Comparison of ENCODE assay signal across 21 mouse cellular contexts in the genomic region with DNA sequence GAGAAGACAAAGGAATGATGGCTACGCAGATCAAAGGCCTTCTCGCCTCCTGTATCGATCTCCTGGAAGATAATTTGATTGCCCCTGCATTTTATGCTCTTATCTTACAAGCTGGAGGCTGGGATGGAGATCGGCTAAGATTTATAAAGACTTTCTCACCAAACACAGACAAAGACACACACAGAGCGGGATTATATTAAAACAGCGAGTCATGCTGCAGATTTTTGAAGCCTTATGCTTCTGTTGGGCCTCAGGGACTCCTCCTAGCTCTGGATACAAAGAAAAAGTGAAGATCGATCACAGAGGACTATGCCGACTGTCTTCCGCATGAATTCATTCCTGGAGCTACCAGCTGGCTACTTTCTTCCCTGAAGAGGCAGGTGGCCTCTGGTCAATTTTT. TPM values are rescaled to one million over a fixed set of nuclear protein-coding genes. Genes with fewer than 3 reads are reported as not detected.
A peak's percentile ranks its signal among the peaks of the same experiment; 100 is the strongest.
DNase-seq lines count a peak whose midpoint lies in the region; ATAC-seq lines count a peak whose summit lies in the region.
"Had no signal": no experiment of that assay in that cellular context is flagged by ENCODE, and none has a peak within 500 bp of the region (broad histone marks: within the 10 kb centered on the region; RNA-seq: fewer than 3 reads in every experiment).

No protein-coding gene starts in this region.

- no peaks in the 10 kb centered on the region for H3K9me3 ChIP-seq in hindbrain, embryonic 10.5 days
- no peaks in the 10 kb centered on the region for H3K9me3 ChIP-seq in hindbrain, embryonic 13.5 days
- H3K9me3 ChIP-seq in midbrain, embryonic 12.5 days = no peaks in the 10 kb centered on the region
- no peaks in the 10 kb centered on the region for H3K9me3 ChIP-seq in neural tube, embryonic 14.5 days (ENCODE audit: control insufficient read depth, low read length)
- H3K9me3 ChIP-seq: embryonic facial prominence, embryonic 12.5 days; heart, embryonic 13.5 days; limb, embryonic 12.5 days had no signal

- peak overlapping the region; percentile 81 for H3K27ac ChIP-seq in hindbrain, embryonic 10.5 days
- H3K27ac ChIP-seq in hindbrain, embryonic 13.5 days = peak overlapping the region; percentile 82
- H3K27ac ChIP-seq in midbrain, embryonic 12.5 days (replicated peaks) = peak overlapping the region; percentile 84
- H3K27ac ChIP-seq in neural tube, embryonic 14.5 days (ENCODE audit: low read depth, low read length) = peak overlapping the region; percentile 53; the same call in 1 of the 2 replicates
- H3K27ac ChIP-seq: embryonic facial prominence, embryonic 12.5 days; gastrocnemius, adult 2 months; heart, embryonic 13.5 days; limb, embryonic 12.5 days; liver, embryonic 14.5 days had no signal

- ATAC-seq in hindbrain, embryonic 13.5 days (ENCODE audit: low FRiP score) = no peak
- no peak for ATAC-seq in midbrain, embryonic 12.5 days (ENCODE audit: low FRiP score, low read depth)
- no peak for ATAC-seq in neural tube, embryonic 14.5 days (ENCODE audit: low read depth)

- no peak overlapping the region for H3K4me2 ChIP-seq in hindbrain, embryonic 13.5 days
- no peak overlapping the region for H3K4me2 ChIP-seq in midbrain, embryonic 12.5 days (replicated peaks)
- H3K4me2 ChIP-seq in neural tube, embryonic 14.5 days (ENCODE audit: low read depth, low read length) = no peak overlapping the region
- H3K4me2 ChIP-seq: embryonic facial prominence, embryonic 12.5 days; heart, embryonic 13.5 days; limb, embryonic 12.5 days had no signal

- H3K4me3 ChIP-seq in hindbrain, embryonic 10.5 days = no peak overlapping the region
- H3K4me3 ChIP-seq in hindbrain, embryonic 13.5 days = no peak overlapping the region
- H3K4me3 ChIP-seq in midbrain, embryonic 12.5 days = no peak overlapping the region
- H3K4me3 ChIP-seq in neural tube, embryonic 14.5 days (ENCODE audit: low read depth, low read length) = no peak overlapping the region
- H3K4me3 ChIP-seq: embryonic facial prominence, embryonic 12.5 days; erythroblast, embryonic 14.5 days; gastrocnemius, adult 2 months; heart, embryonic 13.5 days; limb, embryonic 12.5 days had no signal

- peak overlapping the region; percentile 46 for H3K9ac ChIP-seq in hindbrain, embryonic 13.5 days
- no peak overlapping the region for H3K9ac ChIP-seq in midbrain, embryonic 12.5 days (replicated peaks)
- no peak overlapping the region for H3K9ac ChIP-seq in neural tube, embryonic 14.5 days (replicated peaks; ENCODE audit: low read depth, low read length)
- H3K9ac ChIP-seq: embryonic facial prominence, embryonic 12.5 days; heart, embryonic 13.5 days; limb, embryonic 12.5 days; liver, embryonic 14.5 days had no signal

- WGBS in hindbrain, embryonic 10.5 days = 66% methylated on average over 9 of the region's 9 CpGs
- WGBS in hindbrain, embryonic 13.5 days = 53% methylated on average over 9 of the region's 9 CpGs
- 63% methylated on average over 9 of the region's 9 CpGs for WGBS in midbrain, embryonic 12.5 days
- WGBS in neural tube, embryonic 14.5 days = 66% methylated on average over 9 of the region's 9 CpGs

- H3K4me1 ChIP-seq in hindbrain, embryonic 10.5 days (replicated peaks) = 0 out of 2 replicates have a peak, but pooled peaks cover 2% of the 10 kb centered on the region
- H3K4me1 ChIP-seq in hindbrain, embryonic 13.5 days (replicated peaks) = peaks cover 7% of the 10 kb centered on the region; the same call in 1 of the 2 replicates
- no peaks in the 10 kb centered on the region for H3K4me1 ChIP-seq in midbrain, embryonic 12.5 days
- no peaks in the 10 kb centered on the region for H3K4me1 ChIP-seq in neural tube, embryonic 14.5 days (ENCODE audit: control insufficient read depth, insufficient read depth, low read length)
- H3K4me1 ChIP-seq: embryonic facial prominence, embryonic 12.5 days; limb, embryonic 12.5 days had no signal

- peaks cover 37% of the 10 kb centered on the region for H3K36me3 ChIP-seq in hindbrain, embryonic 10.5 days
- peaks cover 50% of the 10 kb centered on the region for H3K36me3 ChIP-seq in hindbrain, embryonic 13.5 days
- H3K36me3 ChIP-seq in midbrain, embryonic 12.5 days = peaks cover 33% of the 10 kb centered on the region
- peaks cover 29% of the 10 kb centered on the region; the same call in 1 of the 2 replicates for H3K36me3 ChIP-seq in neural tube, embryonic 14.5 days (ENCODE audit: control insufficient read depth, insufficient read depth, low read length)

- H3K27me3 ChIP-seq in hindbrain, embryonic 10.5 days (ENCODE audit: insufficient read depth, poor library complexity, severe bottlenecking) = no peaks in the 10 kb centered on the region
- no peaks in the 10 kb centered on the region for H3K27me3 ChIP-seq in hindbrain, embryonic 13.5 days
- H3K27me3 ChIP-seq in midbrain, embryonic 12.5 days = no peaks in the 10 kb centered on the region
- no peaks in the 10 kb centered on the region for H3K27me3 ChIP-seq in neural tube, embryonic 14.5 days (ENCODE audit: control insufficient read depth, insufficient read depth, low read length)
- H3K27me3 ChIP-seq: embryonic facial prominence, embryonic 12.5 days; heart, embryonic 13.5 days; limb, embryonic 12.5 days had no signal

- peak; percentile 9 for DNase-seq in hindbrain, embryonic 10.5 days (ENCODE audit: low spot score)
- no peak for DNase-seq in left cerebral cortex, adult 8-10 months (ENCODE audit: low spot score in 2 of 2)
- DNase-seq in left cerebral cortex, adult 18-20 months (ENCODE audit: low spot score in 2 of 2) = no peak
- no peak for DNase-seq in kidney, adult 18-20 months
- DNase-seq: adrenal gland, adult 2 months; cerebellum, adult 9-11 months; gastrocnemius, adult 2 months; heart, adult 18-20 months; kidney, postnatal 36 days; right cerebral cortex, adult 18-20 months; thymus, postnatal 4 days had no signal

RNA-seq across cellular contexts. Expression of a gene that starts 14.8 kb away (rescaled TPM):
- polyA plus RNA-seq in hindbrain, embryonic 10.5 days (2016; fragmentation: Nextera tagmentation; extraction: Ambion mirVana) = 65.1 and 69.6 TPM in 2 replicates
- polyA plus RNA-seq in hindbrain, embryonic 13.5 days (2015; fragmentation: Nextera tagmentation; extraction: Ambion mirVana) = 93.2 and 98.1 TPM in 2 replicates
- polyA plus RNA-seq in midbrain, embryonic 12.5 days (2016; fragmentation: Nextera tagmentation; extraction: Ambion mirVana) = 79.8 and 84.8 TPM in 2 replicates
- 72.0 and 80.3 TPM in 2 replicates for polyA plus RNA-seq in neural tube, embryonic 14.5 days (2014; fragmentation: Nextera tagmentation; extraction: Ambion mirVana)
- 10 to 100 TPM; 70.8 to 83.9 (median 82.1) TPM for total RNA-seq in left cerebral cortex, adult 8-10 months (2022)
- 10 to 100 TPM; 78.9 to 82.6 TPM for total RNA-seq in left cerebral cortex, adult 18-20 months (2021)

RNA-seq across cellular contexts. Expression of a gene that starts 15.3 kb away (rescaled TPM):
- polyA plus RNA-seq in hindbrain, embryonic 10.5 days (2016; fragmentation: Nextera tagmentation; extraction: Ambion mirVana) = 75.7 and 248 TPM in 2 replicates
- polyA plus RNA-seq in hindbrain, embryonic 13.5 days (2015; fragmentation: Nextera tagmentation; extraction: Ambion mirVana) = 684 and 706 TPM in 2 replicates
- polyA plus RNA-seq in midbrain, embryonic 12.5 days (2016; fragmentation: Nextera tagmentation; extraction: Ambion mirVana) = 368 and 390 TPM in 2 replicates
- polyA plus RNA-seq in neural tube, embryonic 14.5 days (2014; fragmentation: Nextera tagmentation; extraction: Ambion mirVana) = 535 and 653 TPM in 2 replicates
- 100 to 1,000 TPM; 175 to 187 (median 178) TPM for total RNA-seq in left cerebral cortex, adult 8-10 months (2022)
- total RNA-seq in left cerebral cortex, adult 18-20 months (2021) = 100 to 1,000 TPM; 208 to 220 TPM
- total RNA-seq: gastrocnemius, adult 2 months; heart, adult 18-20 months; heart, postnatal 25 days; megakaryocyte progenitor cell, adult 5-6 weeks had no signal
- polyA plus RNA-seq: erythroblast, embryonic 14.5 days had no signal

RNA-seq across cellular contexts. Expression of a gene that starts 20.9 kb away (rescaled TPM):
- polyA plus RNA-seq in hindbrain, embryonic 10.5 days (2016; fragmentation: Nextera tagmentation; extraction: Ambion mirVana) = 28.0 and 35.8 TPM in 2 replicates
- polyA plus RNA-seq in hindbrain, embryonic 13.5 days (2015; fragmentation: Nextera tagmentation; extraction: Ambion mirVana) = 31.1 and 31.2 TPM in 2 replicates
- polyA plus RNA-seq in midbrain, embryonic 12.5 days (2016; fragmentation: Nextera tagmentation; extraction: Ambion mirVana) = 32.6 and 33.8 TPM in 2 replicates
- 45.0 and 46.9 TPM in 2 replicates for polyA plus RNA-seq in neural tube, embryonic 14.5 days (2014; fragmentation: Nextera tagmentation; extraction: Ambion mirVana)
- total RNA-seq in left cerebral cortex, adult 8-10 months (2022) = 10 to 100 TPM; 14.4 to 15.8 (median 15.1) TPM
- total RNA-seq in left cerebral cortex, adult 18-20 months (2021) = 10 to 100 TPM; 17.3 to 19.0 TPM

RNA-seq across cellular contexts. Expression of a gene that starts 37.8 kb away (rescaled TPM):
- 6.7 and 7.0 TPM in 2 replicates for polyA plus RNA-seq in hindbrain, embryonic 10.5 days (2016; fragmentation: Nextera tagmentation; extraction: Ambion mirVana)
- polyA plus RNA-seq in hindbrain, embryonic 13.5 days (2015; fragmentation: Nextera tagmentation; extraction: Ambion mirVana) = 6.0 and 6.9 TPM in 2 replicates
- polyA plus RNA-seq in midbrain, embryonic 12.5 days (2016; fragmentation: Nextera tagmentation; extraction: Ambion mirVana) = 11.6 and 12.1 TPM in 2 replicates
- 7.7 and 9.8 TPM in 2 replicates for polyA plus RNA-seq in neural tube, embryonic 14.5 days (2014; fragmentation: Nextera tagmentation; extraction: Ambion mirVana)
- 1 to 10 TPM; 4.8 to 6.0 (median 5.3) TPM for total RNA-seq in left cerebral cortex, adult 8-10 months (2022)
- 1 to 10 TPM; 6.4 to 6.9 TPM for total RNA-seq in left cerebral cortex, adult 18-20 months (2021)
